Mouse (Mus musculus) limb, embryonic 14.5 days (tissue): ENCODE data around the gene Ap1b1. TPM values are rescaled to one million over a fixed set of nuclear protein-coding genes. Genes with fewer than 3 reads are reported as not detected.

Experiments
- ATAC-seq: fragments of 200-750 bp; cut with Nextera tagmentation; 2 replicates; pipeline ENCODE4 v1.8.0; 2017; ENCODE audit warnings: low read depth, moderate number of reproducible peaks, moderate TSS enrichment; ENCODE audit not compliant: low FRiP score
- DNase-seq: peaks from one replicate; pipeline ENCODE4 v3.0.0-alpha.2; 2015; ENCODE audit warnings: low spot score
- H3K27ac ChIP-seq: fragments of 300-500 bp; sonication (generic); replicated peaks from 2 replicates; pipeline ENCODE4 v1.5.1; 2014; ENCODE audit warnings: low read depth, mild to moderate bottlenecking, low read length, moderate library complexity, mixed read lengths
- H3K27me3 ChIP-seq: fragments of 300-500 bp; sonication (generic); 2 replicates; pipeline ENCODE4 v1.6.1; 2014; ENCODE audit warnings: low read length, mixed read lengths; ENCODE audit not compliant: control insufficient read depth, insufficient read depth
- H3K36me3 ChIP-seq: fragments of 300-500 bp; sonication (generic); 2 replicates; pipeline ENCODE4 v1.6.1; 2014; ENCODE audit warnings: mild to moderate bottlenecking, low read length, moderate library complexity, mixed read lengths; ENCODE audit not compliant: control insufficient read depth, insufficient read depth
- H3K4me1 ChIP-seq: fragments of 300-500 bp; sonication (generic); 2 replicates; pipeline ENCODE4 v1.6.1; 2014; ENCODE audit warnings: antibody characterized with exemption, low read length, mixed read lengths; ENCODE audit not compliant: control insufficient read depth, insufficient read depth
- H3K4me2 ChIP-seq: fragments of 300-500 bp; sonication (generic); replicated peaks from 2 replicates; pipeline ENCODE4 v1.6.1; 2014; ENCODE audit warnings: low read depth, mild to moderate bottlenecking, low read length, moderate library complexity; ENCODE audit not compliant: severe bottlenecking
- H3K4me3 ChIP-seq: fragments of 300-500 bp; sonication (generic); replicated peaks from 2 replicates; pipeline ENCODE4 v1.5.1; 2014; ENCODE audit warnings: low read length
- H3K9ac ChIP-seq: fragments of 300-500 bp; sonication (generic); 2 replicates; pipeline ENCODE4 v1.6.1; 2014; ENCODE audit warnings: mild to moderate bottlenecking, low read depth, low read length, moderate library complexity; ENCODE audit not compliant: severe bottlenecking
- H3K9me3 ChIP-seq: fragments of 300-500 bp; sonication (generic); 2 replicates; pipeline ENCODE4 v1.6.1; 2016; ENCODE audit warnings: low read length; ENCODE audit not compliant: control insufficient read depth
- POLR2A ChIP-seq: fragments of 200-500 bp; IDR thresholded peaks from 2 replicates; pipeline ENCODE4 v1.8.0; 2012; ENCODE audit warnings: inconsistent platforms, mild to moderate bottlenecking, moderate library complexity, borderline replicate concordance; ENCODE audit not compliant: insufficient read depth, insufficient read length; ENCODE audit errors: extremely low read depth
- WGBS: fragments of 180-500 bp; shearing (Covaris S2); extraction: QIAGEN DNeasy Blood & Tissue Kit; methylation state at CpG from one replicate; pipeline ENCODE4 v1.1.7; 2014; 5-methylcytosine and 5-hydroxymethylcytosine counted together
- polyA plus RNA-seq, 2 experiments: library from polyadenylated mRNA; depleted of rRNA in 1 of 2; stranded (reverse) in 1 of 2; unstranded in 1 of 2; fragments of >200 nt; fragmentation: Nextera tagmentation in 1 of 2; extraction: Ambion mirVana in 1 of 2; gene quantifications; 2 replicates each; pipeline versions ENCODE4 v1.2.1 to v1.2.3; 2012 to 2014

Gene Ap1b1
- polyA plus RNA-seq, 2 experiments = 49.0 to 52.0 TPM

GRCm38 (mm10) chr11:5042645-5043381, 56.2 kb downstream of the Ap1b1 start:
- TF ChIP-seq POLR2A = no peak
- Histone ChIP-seq H3K4me3 (no peak overlapping the region), H3K4me2 (no peak overlapping the region), H3K4me1 (peaks cover 2% of the 10 kb centered on the region; the same call in 1 of the 2 replicates), H3K9me3 (no peaks in the 10 kb centered on the region), H3K27ac (no peak overlapping the region), H3K36me3 (peaks cover 31% of the 10 kb centered on the region), H3K9ac (no peak overlapping the region), H3K27me3 (no peaks in the 10 kb centered on the region)
- DNase-seq (no peak), ATAC-seq (no peak)
- 90% methylated on average over 8 of the region's 8 CpGs for WGBS

DNA sequence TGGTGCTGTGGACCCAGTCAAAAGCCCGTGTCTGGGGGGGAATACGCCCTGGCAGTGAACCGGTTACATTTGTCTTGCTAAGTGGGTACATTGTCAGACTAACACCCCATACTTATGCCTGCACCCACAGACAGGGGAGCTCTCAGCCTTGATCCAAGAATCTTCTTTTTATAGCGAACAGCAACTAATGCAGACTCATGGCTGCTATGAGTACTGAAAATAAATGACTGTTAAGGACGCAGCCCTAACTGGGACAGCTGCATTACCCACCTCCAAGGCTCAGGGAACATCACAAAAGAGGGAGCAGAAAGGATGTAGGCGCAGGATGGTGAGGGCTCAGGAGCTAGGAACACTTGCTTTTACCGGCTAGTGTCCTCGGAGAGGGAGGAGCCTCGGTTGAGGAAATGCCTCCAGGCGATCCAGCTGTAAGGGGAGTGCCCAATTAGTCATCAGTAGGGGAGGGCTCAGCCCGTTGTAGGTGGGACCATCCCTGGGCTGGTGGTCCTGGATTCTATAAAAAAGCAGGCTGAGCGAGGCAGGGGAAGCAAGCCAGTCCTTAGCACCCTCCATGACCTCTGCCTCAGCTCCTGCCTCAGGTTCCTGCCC, 59.8 kb downstream of the Ap1b1 start:
- no peak overlapping the region for H3K27ac ChIP-seq
- no peak for TF ChIP-seq POLR2A
- no peak overlapping the region for H3K4me2 ChIP-seq
- H3K27me3 ChIP-seq = no peaks in the 10 kb centered on the region
- ATAC-seq = no peak
- 38% methylated on average over 12 of the region's 12 CpGs for WGBS
- H3K4me3 ChIP-seq = no peak overlapping the region
- no peaks in the 10 kb centered on the region for H3K4me1 ChIP-seq
- H3K36me3 ChIP-seq = peaks cover 14% of the 10 kb centered on the region
- no peaks in the 10 kb centered on the region for H3K9me3 ChIP-seq
- DNase-seq = no peak
- no peak overlapping the region for H3K9ac ChIP-seq

GRCm38 (mm10) chr11:5051629-5052028, 65.0 kb downstream of the Ap1b1 start:
- TF ChIP-seq POLR2A = no peak

DNA sequence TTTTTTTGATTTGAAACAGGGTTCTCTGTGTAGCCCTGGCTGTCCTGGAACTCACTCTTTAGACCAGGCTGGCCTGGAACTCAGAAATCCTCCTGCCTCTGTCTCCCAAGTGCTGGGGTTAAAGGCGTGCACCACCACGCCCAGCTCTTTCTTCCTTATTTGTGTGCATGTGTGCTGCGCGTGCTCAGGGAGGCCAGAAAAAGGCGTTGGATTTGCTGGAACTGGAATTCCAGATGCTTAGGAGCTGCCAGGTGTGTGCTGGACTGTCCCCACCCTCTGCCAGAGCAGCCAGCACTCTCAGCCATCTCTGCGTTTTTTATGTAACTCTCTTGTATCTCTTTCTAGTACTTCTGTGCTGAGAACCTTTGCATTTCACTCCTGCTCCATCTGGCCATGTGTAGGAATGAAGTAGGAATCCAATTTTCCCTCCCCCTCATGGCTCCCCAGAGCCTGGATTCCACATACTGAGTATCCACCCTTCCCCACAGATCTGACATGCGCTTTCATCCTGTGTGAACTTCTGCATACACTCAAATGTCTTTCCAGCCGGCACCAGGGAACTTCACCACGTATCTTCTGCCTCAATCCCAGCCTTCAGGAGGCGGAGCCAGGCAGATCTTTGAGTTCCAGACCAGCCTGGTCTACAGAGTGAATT, 65.7 kb downstream of the Ap1b1 start:
- DNase-seq = peak; percentile 46
- no peak for TF ChIP-seq POLR2A
- WGBS = 60% methylated on average over 10 of the region's 10 CpGs
- no peak overlapping the region for H3K27ac ChIP-seq
- H3K4me2 ChIP-seq = no peak overlapping the region
- H3K36me3 ChIP-seq = no peaks in the 10 kb centered on the region
- H3K4me3 ChIP-seq = no peak overlapping the region
- H3K9ac ChIP-seq = no peak overlapping the region
- H3K27me3 ChIP-seq = peaks cover 20% of the 10 kb centered on the region; the same call in 1 of the 2 replicates
- H3K4me1 ChIP-seq = peaks cover 8% of the 10 kb centered on the region
- no peak for ATAC-seq
- H3K9me3 ChIP-seq = no peaks in the 10 kb centered on the region

More at GRCm38 (mm10) chr11:5051629-5052028, 65.0 kb downstream of the Ap1b1 start:
- Histone ChIP-seq H3K4me2 (no peak overlapping the region), H3K27ac (no peak overlapping the region), H3K9me3 (no peaks in the 10 kb centered on the region), H3K4me3 (no peak overlapping the region), H3K36me3 (no peaks in the 10 kb centered on the region), H3K9ac (no peak overlapping the region), H3K4me1 (peaks cover 6% of the 10 kb centered on the region), H3K27me3 (peaks cover 14% of the 10 kb centered on the region; the same call in 1 of the 2 replicates)
- ATAC-seq (no peak), DNase-seq (no peak)
- 71% methylated on average over 10 of the region's 10 CpGs for WGBS

DNA sequence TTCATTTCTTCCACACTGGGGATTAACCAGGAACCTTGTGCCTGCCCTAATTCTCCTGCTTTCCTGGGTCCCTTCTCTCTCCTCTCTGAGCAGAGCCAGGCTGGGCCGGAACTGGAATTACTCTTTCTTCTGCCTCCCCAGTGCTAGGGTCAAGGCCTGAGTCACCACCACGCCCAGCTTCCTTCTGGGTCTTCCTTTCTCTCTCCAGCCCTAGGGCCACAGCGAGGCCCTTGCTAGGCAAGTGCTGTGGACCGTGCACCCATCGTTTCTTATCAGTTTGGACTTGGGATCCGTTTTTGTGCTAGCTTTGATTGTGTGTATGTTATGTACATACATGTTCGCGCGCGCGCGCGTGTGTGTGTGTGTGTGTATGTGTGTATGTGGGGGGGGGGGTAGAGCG, 67.5 kb downstream of the Ap1b1 start:
- Histone ChIP-seq H3K4me3 (no peak overlapping the region), H3K4me1 (peaks cover 18% of the 10 kb centered on the region), H3K27ac (no peak overlapping the region), H3K36me3 (no peaks in the 10 kb centered on the region), H3K9ac (no peak overlapping the region), H3K27me3 (peaks cover 35% of the 10 kb centered on the region), H3K9me3 (no peaks in the 10 kb centered on the region), H3K4me2 (no peak overlapping the region)
- no peak for DNase-seq
- WGBS = 90% methylated on average over 14 of the region's 14 CpGs
- no peak for ATAC-seq
- TF ChIP-seq POLR2A = no peak
